Mouse (Mus musculus): ENCODE data around the gene Zfp292. TPM values are rescaled to one million over a fixed set of nuclear protein-coding genes. Genes with fewer than 3 reads are reported as not detected.

Zfp292 gene
- total and polyA plus RNA-seq, 2 experiments = 0.87 to 11.8 TPM

GRCm38 (mm10) chr4:34843839-34844238, 38.9 kb downstream of the Zfp292 start:
- H3K27me3 ChIP-seq (ENCODE audit: control insufficient read depth, insufficient read depth, low read length) = no peaks in the 10 kb centered on the region
- no peaks in the 10 kb centered on the region; the same call in 1 of the 2 replicates for H3K4me1 ChIP-seq (ENCODE audit: control insufficient read depth, insufficient read depth, low read length)
- 93% methylated on average over 1 of the region's 1 CpGs for WGBS
- no peak overlapping the region for H3K9ac ChIP-seq (ENCODE audit: low read depth, low read length)
- H3K4me3 ChIP-seq (ENCODE audit: insufficient read depth, low read depth, low read length) = no peak overlapping the region
- DNase-seq (ENCODE audit: extremely low read depth, low read depth, low spot score) = no peak
- TF ChIP-seq POLR2A (IDR thresholded peaks at IDR 0.05; ENCODE audit: extremely low read depth, insufficient read depth, low read length) = no peak
- TF ChIP-seq CTCF (IDR thresholded peaks at IDR 0.05; ENCODE audit: low read depth, low read length) = no peak
- peaks cover 3% of the 10 kb centered on the region; the same call in 1 of the 2 replicates for H3K36me3 ChIP-seq (ENCODE audit: control insufficient read depth, insufficient read depth, low read length)
- no peak overlapping the region for H3K27ac ChIP-seq (replicated peaks; ENCODE audit: insufficient read depth, low read depth, low read length)
- peaks cover 24% of the 10 kb centered on the region for H3K79me2 ChIP-seq (ENCODE audit: control insufficient read depth, insufficient read depth, low read length)

- 92% methylated on average over 3 of the region's 3 CpGs for WGBS
These were observed 39.9 kb downstream of the Zfp292 start for GRCm38 (mm10) chr4:34842826-34843225.

GRCm38 (mm10) chr4:34831496-34831895, 51.3 kb downstream of the Zfp292 start:
- no peak for DNase-seq (ENCODE audit: extremely low read depth, low read depth, low spot score)
- Histone ChIP-seq H3K27ac (replicated peaks; ENCODE audit: insufficient read depth, low read depth, low read length) (no peak overlapping the region), H3K4me3 (ENCODE audit: insufficient read depth, low read depth, low read length) (no peak overlapping the region), H3K36me3 (ENCODE audit: control insufficient read depth, insufficient read depth, low read length) (peaks cover 9% of the 10 kb centered on the region; the same call in 1 of the 2 replicates), H3K4me1 (ENCODE audit: control insufficient read depth, insufficient read depth, low read length) (no peaks in the 10 kb centered on the region), H3K9ac (ENCODE audit: low read depth, low read length) (no peak overlapping the region), H3K79me2 (ENCODE audit: control insufficient read depth, insufficient read depth, low read length) (no peaks in the 10 kb centered on the region; the same call in 1 of the 2 replicates), H3K27me3 (ENCODE audit: control insufficient read depth, insufficient read depth, low read length) (no peaks in the 10 kb centered on the region)
- 94% methylated on average over 4 of the region's 4 CpGs for WGBS
- TF ChIP-seq POLR2A (IDR thresholded peaks at IDR 0.05; ENCODE audit: extremely low read depth, insufficient read depth, low read length) (no peak), CTCF (IDR thresholded peaks at IDR 0.05; ENCODE audit: low read depth, low read length) (no peak)

More at GRCm38 (mm10) chr4:34842826-34843225, 39.9 kb downstream of the Zfp292 start:
- Histone ChIP-seq H3K27me3 (ENCODE audit: control insufficient read depth, insufficient read depth, low read length) (no peaks in the 10 kb centered on the region), H3K27ac (replicated peaks; ENCODE audit: insufficient read depth, low read depth, low read length) (no peak overlapping the region), H3K9ac (ENCODE audit: low read depth, low read length) (no peak overlapping the region), H3K4me3 (ENCODE audit: insufficient read depth, low read depth, low read length) (no peak overlapping the region), H3K79me2 (ENCODE audit: control insufficient read depth, insufficient read depth, low read length) (peaks cover 24% of the 10 kb centered on the region), H3K4me1 (ENCODE audit: control insufficient read depth, insufficient read depth, low read length) (no peaks in the 10 kb centered on the region; the same call in 1 of the 2 replicates), H3K36me3 (ENCODE audit: control insufficient read depth, insufficient read depth, low read length) (peaks cover 9% of the 10 kb centered on the region)
- TF ChIP-seq POLR2A (IDR thresholded peaks at IDR 0.05; ENCODE audit: extremely low read depth, insufficient read depth, low read length) (no peak), CTCF (IDR thresholded peaks at IDR 0.05; ENCODE audit: low read depth, low read length) (no peak)
- no peak for DNase-seq (ENCODE audit: extremely low read depth, low read depth, low spot score)

- DNase-seq (ENCODE audit: extremely low read depth, low read depth, low spot score) = no peak
- Histone ChIP-seq H3K4me1 (ENCODE audit: control insufficient read depth, insufficient read depth, low read length) (no peaks in the 10 kb centered on the region), H3K27me3 (ENCODE audit: control insufficient read depth, insufficient read depth, low read length) (no peaks in the 10 kb centered on the region), H3K79me2 (ENCODE audit: control insufficient read depth, insufficient read depth, low read length) (no peaks in the 10 kb centered on the region; the same call in 1 of the 2 replicates), H3K36me3 (ENCODE audit: control insufficient read depth, insufficient read depth, low read length) (peaks cover 4% of the 10 kb centered on the region; the same call in 1 of the 2 replicates), H3K27ac (replicated peaks; ENCODE audit: insufficient read depth, low read depth, low read length) (no peak overlapping the region), H3K4me3 (ENCODE audit: insufficient read depth, low read depth, low read length) (no peak overlapping the region), H3K9ac (ENCODE audit: low read depth, low read length) (no peak overlapping the region)
- TF ChIP-seq CTCF (IDR thresholded peaks at IDR 0.05; ENCODE audit: low read depth, low read length) (no peak), POLR2A (IDR thresholded peaks at IDR 0.05; ENCODE audit: extremely low read depth, insufficient read depth, low read length) (no peak)
- WGBS = 94% methylated on average over 3 of the region's 3 CpGs
These were observed 53.3 kb downstream of the Zfp292 start for GRCm38 (mm10) chr4:34829456-34829855.

GRCm38 (mm10) chr4:34823901-34824300, 58.9 kb downstream of the Zfp292 start:
- Histone ChIP-seq H3K9ac (ENCODE audit: low read depth, low read length) (no peak overlapping the region), H3K27ac (replicated peaks; ENCODE audit: insufficient read depth, low read depth, low read length) (no peak overlapping the region), H3K4me3 (ENCODE audit: insufficient read depth, low read depth, low read length) (no peak overlapping the region), H3K36me3 (ENCODE audit: control insufficient read depth, insufficient read depth, low read length) (peaks cover 7% of the 10 kb centered on the region), H3K4me1 (ENCODE audit: control insufficient read depth, insufficient read depth, low read length) (no peaks in the 10 kb centered on the region), H3K27me3 (ENCODE audit: control insufficient read depth, insufficient read depth, low read length) (no peaks in the 10 kb centered on the region), H3K79me2 (ENCODE audit: control insufficient read depth, insufficient read depth, low read length) (no peaks in the 10 kb centered on the region; the same call in 1 of the 2 replicates)
- WGBS = 97% methylated on average over 1 of the region's 1 CpGs
- TF ChIP-seq CTCF (IDR thresholded peaks at IDR 0.05; ENCODE audit: low read depth, low read length) (no peak), POLR2A (IDR thresholded peaks at IDR 0.05; ENCODE audit: extremely low read depth, insufficient read depth, low read length) (no peak)
- DNase-seq (ENCODE audit: extremely low read depth, low read depth, low spot score) = no peak

- Histone ChIP-seq H3K4me1 (ENCODE audit: control insufficient read depth, insufficient read depth, low read length) (no peaks in the 10 kb centered on the region), H3K36me3 (ENCODE audit: control insufficient read depth, insufficient read depth, low read length) (peaks cover 21% of the 10 kb centered on the region), H3K27ac (replicated peaks; ENCODE audit: insufficient read depth, low read depth, low read length) (no peak overlapping the region), H3K4me3 (ENCODE audit: insufficient read depth, low read depth, low read length) (no peak overlapping the region), H3K9ac (ENCODE audit: low read depth, low read length) (no peak overlapping the region), H3K27me3 (ENCODE audit: control insufficient read depth, insufficient read depth, low read length) (no peaks in the 10 kb centered on the region), H3K79me2 (ENCODE audit: control insufficient read depth, insufficient read depth, low read length) (no peaks in the 10 kb centered on the region; the same call in 1 of the 2 replicates)
- WGBS = 95% methylated on average over 4 of the region's 4 CpGs
- no peak for DNase-seq (ENCODE audit: extremely low read depth, low read depth, low spot score)
- TF ChIP-seq CTCF (IDR thresholded peaks at IDR 0.05; ENCODE audit: low read depth, low read length) (no peak), POLR2A (IDR thresholded peaks at IDR 0.05; ENCODE audit: extremely low read depth, insufficient read depth, low read length) (no peak)
These were observed 62.9 kb downstream of the Zfp292 start for GRCm38 (mm10) chr4:34819904-34820303.
